Mouse (Mus musculus): ENCODE measurements around the gene A2m. TPM values are rescaled to one million over a fixed set of nuclear protein-coding genes. Genes with fewer than 3 reads are reported as not detected.

The A2m gene
- polyA plus RNA-seq (2012; rRNA removed; ENCODE audit: low replicate concordance), result 0.06 TPM in 1 of 2 replicates, not detected in the other

DNA sequence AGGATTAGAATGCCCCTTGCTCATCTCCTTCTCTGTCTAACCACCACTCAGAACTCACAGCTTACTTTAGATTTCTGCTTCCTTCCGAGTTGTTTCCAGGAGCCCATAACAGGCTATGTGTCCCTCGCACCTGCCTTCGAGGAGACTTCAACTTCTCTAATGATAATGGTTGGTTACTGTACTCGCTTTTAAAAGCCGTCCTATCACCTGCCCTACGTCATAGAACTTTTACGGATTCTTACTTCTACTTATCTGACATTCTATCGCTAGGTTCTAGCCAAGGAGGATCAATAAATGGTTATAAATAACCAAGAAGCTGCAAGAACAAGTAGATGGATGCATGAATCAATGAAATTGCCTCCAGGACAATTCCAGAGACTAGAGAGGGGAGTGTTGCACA lies at the start of gene A2m:
TSS of gene A2m (plus strand) at position 301 of the 400 bp plus-strand sequence.

Other genes starting within 250 kb of the A2m start
- gene Iqsec3, start 161.7 kb upstream of the A2m start, polyA plus RNA-seq (2012; rRNA removed; ENCODE audit: low replicate concordance), result 0.20 and 0.40 TPM in 2 replicates
- gene Gm7298, start 97.6 kb downstream of the A2m start, polyA plus RNA-seq (2012; rRNA removed; ENCODE audit: low replicate concordance), result not detected in 2 replicates
- 0.08 TPM in 1 of 2 replicates, not detected in the other for gene Mug1, start 203.2 kb downstream of the A2m start, polyA plus RNA-seq (2012; rRNA removed; ENCODE audit: low replicate concordance)

Data from duodenum, adult 2 months (tissue).